Mouse (Mus musculus): ENCODE measurements around the gene Lhfp.

- TF ChIP-seq EP300 (IDR thresholded peaks at IDR 0.05; ENCODE audit: insufficient read depth, low read depth, low read length) (no peak), CTCF (IDR thresholded peaks at IDR 0.05) (no peak)
Measured at GRCm38 (mm10) chr3:53173310-53174063, 132.2 kb downstream of the Lhfp start.
